In genomic region chr11:96899449-96900306, GRCm38 (mm10) we compare ENCODE assay signal across 10 mouse cellular contexts. TPM values are rescaled to one million over a fixed set of nuclear protein-coding genes. Genes with fewer than 3 reads are reported as not detected.
A peak's percentile ranks its signal among the peaks of the same experiment; 100 is the strongest.
DNase-seq lines count a peak whose midpoint lies in the region; ATAC-seq and TF ChIP-seq lines count a peak whose summit lies in the region.
"Had no signal": no experiment of that assay in that cellular context is flagged by ENCODE, and none has a peak within 500 bp of the region (broad histone marks: within the 10 kb centered on the region; RNA-seq: fewer than 3 reads in every experiment).

No protein-coding gene starts in this region.

- no peaks in the 10 kb centered on the region for H3K36me3 ChIP-seq in hindbrain, embryonic 12.5 days
- H3K36me3 ChIP-seq: heart, embryonic 15.5 days had no signal

- peak; percentile 79 for ATAC-seq in hindbrain, embryonic 12.5 days (ENCODE audit: low FRiP score)
- ATAC-seq: liver, postnatal 0 days had no signal

- no peaks in the 10 kb centered on the region for H3K27me3 ChIP-seq in hindbrain, embryonic 12.5 days
- H3K27me3 ChIP-seq: heart, embryonic 15.5 days had no signal

- DNase-seq in gastrocnemius, adult 2 months = no peak
- DNase-seq in gastrocnemius, postnatal 14 days = no peak
- DNase-seq in embryo, embryonic 10 days (ENCODE audit: low spot score) = peak; percentile 96
- DNase-seq in neural tube, embryonic 10.5 days (ENCODE audit: extremely low spot score, low spot score) = peak; percentile 93
- no peak for DNase-seq in layer of hippocampus, adult 9-11 months
- no peak for DNase-seq in ovary, postnatal 36 days (ENCODE audit: low spot score)
- DNase-seq in thymus, postnatal 0 days (ENCODE audit: low spot score) = no peak
- DNase-seq: liver, postnatal 0 days had no signal

- no peaks in the 10 kb centered on the region for H3K9me3 ChIP-seq in hindbrain, embryonic 12.5 days (replicated peaks)
- H3K9me3 ChIP-seq: heart, embryonic 15.5 days had no signal

- H3K4me3 ChIP-seq in gastrocnemius, adult 2 months = no peak overlapping the region
- H3K4me3 ChIP-seq in hindbrain, embryonic 12.5 days = no peak overlapping the region
- H3K4me3 ChIP-seq: heart, embryonic 15.5 days had no signal

- H3K4me1 ChIP-seq in hindbrain, embryonic 12.5 days = peaks cover 78% of the 10 kb centered on the region

- H3K4me2 ChIP-seq in hindbrain, embryonic 12.5 days (replicated peaks) = peak overlapping the region; percentile 35
- H3K4me2 ChIP-seq: heart, embryonic 15.5 days had no signal

- H3K9ac ChIP-seq in hindbrain, embryonic 12.5 days = no peak overlapping the region
- H3K9ac ChIP-seq: heart, embryonic 15.5 days; liver, postnatal 0 days had no signal

- intact Hi-C loops in gastrocnemius, adult 2 months (cut with DNase I) = no loop called here
- intact Hi-C loops in gastrocnemius, postnatal 14 days (cut with DNase I; ENCODE audit: low total_unique reads) = no loop called here

- WGBS in hindbrain, embryonic 12.5 days = 14% methylated on average over 13 of the region's 13 CpGs

- no peak for TF ChIP-seq CTCF in gastrocnemius, adult 2 months (IDR thresholded peaks at IDR 0.05)

- peak overlapping the region; percentile 38; the same call in 1 of the 2 replicates for H3K27ac ChIP-seq in gastrocnemius, adult 2 months
- H3K27ac ChIP-seq in hindbrain, embryonic 12.5 days = peak overlapping the region; percentile 94
- H3K27ac ChIP-seq: heart, embryonic 15.5 days had no signal

RNA-seq across cellular contexts. Expression of gene Cdk5rap3, which starts 16.6 kb away (rescaled TPM):
- 10 to 100 TPM; 21.5 to 24.0 TPM for total RNA-seq in gastrocnemius, adult 2 months (2021)
- total RNA-seq in gastrocnemius, postnatal 14 days (2021) = 10 to 100 TPM; 26.5 to 30.0 TPM
- polyA plus RNA-seq in hindbrain, embryonic 12.5 days (2016; fragmentation: Nextera tagmentation; extraction: Ambion mirVana) = 98.8 and 98.9 TPM in 2 replicates
- 105 and 116 TPM in 2 replicates for polyA plus RNA-seq in thymus, postnatal 0 days (2015; fragmentation: Nextera tagmentation; extraction: Ambion mirVana)

RNA-seq across cellular contexts. Expression of gene Prr15l, which starts 28.2 kb away (rescaled TPM):
- not detected for total RNA-seq in gastrocnemius, adult 2 months (2021)
- total RNA-seq in gastrocnemius, postnatal 14 days (2021) = not detected
- polyA plus RNA-seq in hindbrain, embryonic 12.5 days (2016; fragmentation: Nextera tagmentation; extraction: Ambion mirVana) = 0.53 and 1.5 TPM in 2 replicates
- polyA plus RNA-seq in thymus, postnatal 0 days (2015; fragmentation: Nextera tagmentation; extraction: Ambion mirVana) = 1.0 and 1.5 TPM in 2 replicates

RNA-seq across cellular contexts. Expression of gene Pnpo, which starts 44.1 kb away (rescaled TPM):
- 1 to 10 TPM; 7.4 to 8.2 TPM for total RNA-seq in gastrocnemius, adult 2 months (2021)
- total RNA-seq in gastrocnemius, postnatal 14 days (2021) = 1 to 10 TPM; 8.5 to 9.5 TPM
- polyA plus RNA-seq in hindbrain, embryonic 12.5 days (2016; fragmentation: Nextera tagmentation; extraction: Ambion mirVana) = 21.5 and 22.5 TPM in 2 replicates
- 39.0 and 39.5 TPM in 2 replicates for polyA plus RNA-seq in thymus, postnatal 0 days (2015; fragmentation: Nextera tagmentation; extraction: Ambion mirVana)

RNA-seq across cellular contexts. Expression of gene Copz2, which starts 50.0 kb away (rescaled TPM):
- 10 to 100 TPM; 21.4 to 31.0 TPM for total RNA-seq in gastrocnemius, adult 2 months (2021)
- total RNA-seq in gastrocnemius, postnatal 14 days (2021) = 10 to 100 TPM; 28.3 to 36.3 TPM
- polyA plus RNA-seq in hindbrain, embryonic 12.5 days (2016; fragmentation: Nextera tagmentation; extraction: Ambion mirVana) = 56.5 and 60.7 TPM in 2 replicates
- polyA plus RNA-seq in thymus, postnatal 0 days (2015; fragmentation: Nextera tagmentation; extraction: Ambion mirVana) = 55.8 and 60.7 TPM in 2 replicates

Comparison
In these comparisons a context has a peak if more than half of its experiments do, and no peak if none do; other contexts are left out.
1. DNase-seq: peak in embryo, embryonic 10 days (single experiment) and neural tube, embryonic 10.5 days (single experiment); none in gastrocnemius, adult 2 months (single experiment), gastrocnemius, postnatal 14 days (single experiment), layer of hippocampus, adult 9-11 months (single experiment), ovary, postnatal 36 days (single experiment) and thymus, postnatal 0 days (single experiment).